Mouse (Mus musculus) bone marrow macrophage, adult 2 months (primary cell): ENCODE data around the gene Otulinl.

Experiments
- CTCF ChIP-seq: IDR thresholded peaks from 2 replicates; pipeline ENCODE4 v1.5.1; 2012; ENCODE audit warnings: low read depth, mild to moderate bottlenecking, low read length, moderate library complexity
- POLR2A ChIP-seq: IDR thresholded peaks from 2 replicates; pipeline ENCODE4 v1.6.1; 2012; ENCODE audit warnings: mild to moderate bottlenecking, low read depth, low read length, borderline replicate concordance

DNA sequence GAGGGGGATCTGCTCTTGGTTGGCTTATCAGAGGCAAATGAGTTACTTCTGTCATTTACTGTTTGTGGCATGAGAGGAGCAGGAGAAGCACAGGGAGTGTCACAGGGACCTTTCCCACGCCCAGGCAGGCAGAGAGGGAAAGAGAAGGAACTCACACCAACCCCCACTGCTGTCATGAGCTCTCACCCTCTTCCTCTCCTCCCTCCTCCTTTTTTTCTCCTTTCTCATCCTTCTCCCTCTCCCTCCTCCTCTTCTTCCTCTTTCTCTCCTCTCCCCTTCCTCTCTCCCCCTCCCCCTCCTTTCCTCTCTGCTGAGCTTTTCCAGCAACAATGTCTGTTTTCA, 21.6 kb upstream of the Otulinl start:
- TF ChIP-seq POLR2A = no peak
- TF ChIP-seq CTCF = no peak
